Mouse (Mus musculus) thymus, postnatal 25 days (tissue): ENCODE results near the gene Slc47a2.
"Not testable (repeated sequence)": the region's sequence is repeated elsewhere in the genome, so short reads cannot be mapped to it uniquely, and the experiment has no call there.

Experiments used
- DNase-seq: peaks from one replicate; pipeline ENCODE4 v3.0.0; 2022

Gene Slc47a2

DNA sequence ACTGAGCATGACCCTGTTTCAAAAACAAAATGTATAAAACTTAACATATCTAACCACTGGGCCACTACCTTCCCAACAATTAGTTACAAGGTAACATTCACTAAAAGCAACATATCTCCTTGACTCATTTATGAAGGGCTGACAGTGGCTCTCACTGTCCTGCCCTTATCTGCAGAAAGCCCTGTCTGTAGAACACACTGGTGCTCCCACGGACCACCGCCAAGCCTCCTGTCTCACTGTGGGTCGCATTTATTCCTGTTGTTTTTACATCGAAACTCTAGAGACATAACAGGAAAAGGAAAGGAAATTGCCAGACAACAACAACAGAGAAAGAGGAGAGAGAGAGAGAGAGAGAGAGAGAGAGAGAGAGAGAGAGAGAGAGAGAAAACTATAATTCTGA lies 1.4 kb downstream of the Slc47a2 start:
- DNase-seq = no peak

DNA sequence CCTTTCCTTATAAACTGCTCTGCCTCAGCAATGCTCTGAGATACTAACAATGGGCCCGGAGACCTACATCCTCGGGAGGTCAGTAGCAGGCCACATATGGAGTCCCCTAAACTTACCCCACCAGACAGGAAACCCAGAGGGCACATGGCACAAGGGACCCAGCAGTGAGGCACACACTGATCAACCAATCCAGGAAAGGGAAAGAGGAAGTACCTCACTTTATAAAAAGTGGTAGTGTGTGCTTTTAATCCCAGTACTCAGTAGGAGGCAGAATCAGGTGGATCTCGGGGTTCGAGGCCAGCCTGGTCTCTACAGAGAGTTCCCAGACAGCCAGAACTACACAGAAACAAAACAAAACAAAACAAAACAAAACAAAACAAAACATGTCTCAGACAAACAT lies 2.3 kb downstream of the Slc47a2 start:
- DNase-seq = no peak

DNA sequence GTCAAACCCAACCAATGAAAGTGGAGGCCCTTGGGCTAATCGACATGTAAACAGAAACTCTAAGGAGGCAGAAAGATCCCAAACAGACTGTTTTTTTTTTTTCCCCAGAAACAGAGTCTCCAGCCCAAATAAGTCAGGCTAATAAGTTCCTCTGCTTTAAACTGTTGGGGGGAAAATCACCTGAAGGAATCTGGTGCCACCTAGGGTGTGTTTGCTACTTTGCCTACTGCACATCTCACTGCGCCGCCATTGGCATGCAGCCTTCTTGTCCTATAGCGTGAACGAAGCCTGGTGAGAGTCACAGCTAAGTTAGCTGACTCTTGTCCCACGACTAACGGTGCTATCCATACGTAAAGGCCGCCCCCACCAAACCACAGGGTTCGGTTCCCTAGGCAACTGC lies 5.1 kb downstream of the Slc47a2 start:
- DNase-seq = peak; percentile 27

DNA sequence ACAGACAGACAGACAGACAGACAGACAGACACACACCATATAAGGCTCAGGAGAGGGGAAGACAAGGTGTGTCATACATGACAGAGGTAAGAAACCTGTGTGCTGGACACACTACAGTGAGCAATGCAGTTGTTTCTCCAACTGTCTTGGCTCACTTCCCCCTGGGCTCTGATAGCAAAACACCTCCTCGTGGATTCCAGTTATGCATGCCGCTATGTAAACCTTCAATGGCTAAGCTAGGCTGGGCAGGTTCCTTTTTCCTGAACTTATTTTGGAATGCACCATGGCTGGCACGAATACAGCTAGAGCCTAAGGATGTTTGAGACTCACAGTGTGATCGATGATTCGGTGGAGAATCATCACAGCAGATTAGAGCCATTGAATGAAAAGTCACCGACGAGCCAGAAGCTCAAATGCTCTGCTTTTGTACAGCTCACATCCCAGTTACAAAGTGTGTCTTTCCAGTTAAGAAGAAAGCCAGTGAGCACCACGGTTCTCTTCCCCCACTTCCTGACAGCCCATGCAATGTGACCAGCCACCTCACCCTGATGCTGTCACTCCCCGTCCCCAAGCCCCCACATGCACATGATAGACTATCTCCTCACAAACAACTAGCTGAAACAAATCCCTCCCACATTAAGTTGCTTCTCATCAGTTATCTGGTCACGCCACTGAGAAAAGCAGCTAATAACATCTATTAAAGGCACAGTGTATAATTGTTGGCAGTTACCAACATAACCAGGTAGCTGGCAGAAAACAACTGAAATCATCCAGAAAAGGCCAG lies 21.6 kb downstream of the Slc47a2 start:
- DNase-seq = no peak

DNA sequence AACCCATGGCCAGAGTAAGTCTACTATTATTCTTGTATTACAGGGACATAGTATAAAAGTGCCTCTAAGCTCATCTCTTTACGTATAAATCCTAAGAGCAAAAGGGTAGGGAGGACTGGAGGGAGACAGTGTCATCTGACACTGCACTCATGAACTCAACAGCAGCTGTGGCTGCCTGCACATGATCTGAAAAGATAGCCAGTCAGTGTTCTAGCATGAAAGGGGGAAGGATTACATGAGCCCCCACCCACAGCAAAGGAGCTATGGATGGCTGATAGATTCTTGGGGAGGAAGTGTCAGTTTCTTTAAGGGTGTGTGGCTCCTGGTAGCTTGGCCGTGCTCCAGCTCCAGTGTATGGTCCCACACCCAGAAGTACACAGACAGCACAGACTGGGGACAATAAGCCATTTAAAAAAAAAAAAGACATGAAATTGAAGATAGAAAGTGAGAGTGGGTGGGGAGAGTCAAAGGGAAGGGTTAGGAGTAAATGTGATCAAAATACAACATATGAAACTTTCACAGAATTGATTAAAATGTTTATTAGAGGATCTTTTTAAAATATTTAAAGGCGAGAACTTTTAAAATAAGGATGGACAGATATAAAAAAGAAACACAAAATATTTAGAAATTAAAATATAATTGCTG lies 22.6 kb downstream of the Slc47a2 start:
- DNase-seq = no peak

DNA sequence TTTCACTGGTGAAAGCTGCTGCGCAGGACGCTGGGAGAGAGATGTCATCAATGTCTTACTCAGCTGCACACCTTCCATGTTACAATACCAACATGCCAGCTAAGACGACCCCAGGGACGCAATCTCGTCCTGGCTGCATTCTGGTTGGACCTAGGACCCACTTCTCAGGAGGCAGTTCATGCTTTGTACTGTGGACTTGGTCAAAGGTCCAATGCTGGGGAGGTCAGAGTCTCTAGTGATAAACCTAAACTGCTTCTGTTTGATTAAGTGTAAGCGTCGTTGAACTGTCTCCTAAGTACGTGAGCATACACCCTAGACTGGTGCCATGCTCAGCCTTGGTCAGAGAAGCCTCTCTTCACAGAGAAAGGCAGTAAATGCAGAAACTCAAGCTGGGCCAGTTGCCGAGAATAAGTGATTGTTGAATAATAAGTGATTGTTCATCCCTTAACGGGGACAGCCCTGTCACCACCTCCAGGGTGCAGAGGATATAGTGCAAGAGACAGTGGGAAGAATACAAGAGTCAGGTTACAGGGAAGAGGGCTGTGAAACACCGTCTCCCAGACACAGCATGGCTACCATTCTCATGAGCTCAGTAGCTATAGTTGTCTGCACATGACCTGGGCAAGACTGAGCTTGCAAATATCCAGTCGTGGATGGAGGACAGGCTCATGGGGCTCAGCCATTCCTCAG lies 23.3 kb downstream of the Slc47a2 start:
- DNase-seq = no peak

DNA sequence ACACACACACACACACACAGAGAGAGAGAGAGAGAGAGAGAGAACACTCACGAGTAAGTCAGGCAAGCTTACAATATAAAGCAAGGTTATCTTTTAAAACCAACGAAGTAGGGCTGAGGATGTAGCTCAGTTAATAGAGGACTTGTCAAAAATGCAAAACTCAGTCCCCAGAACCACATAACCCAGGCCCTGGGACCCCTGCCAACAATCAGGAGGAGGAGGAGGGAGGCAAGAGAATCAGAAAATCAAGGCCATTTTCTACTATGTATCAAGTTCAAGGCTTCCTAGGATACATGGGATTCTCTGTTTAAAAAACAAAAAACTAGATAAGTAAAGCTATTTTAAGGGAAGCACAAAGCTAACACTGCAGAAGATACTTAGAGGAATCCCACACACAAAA lies 25.8 kb downstream of the Slc47a2 start:
- no peak for DNase-seq

DNA sequence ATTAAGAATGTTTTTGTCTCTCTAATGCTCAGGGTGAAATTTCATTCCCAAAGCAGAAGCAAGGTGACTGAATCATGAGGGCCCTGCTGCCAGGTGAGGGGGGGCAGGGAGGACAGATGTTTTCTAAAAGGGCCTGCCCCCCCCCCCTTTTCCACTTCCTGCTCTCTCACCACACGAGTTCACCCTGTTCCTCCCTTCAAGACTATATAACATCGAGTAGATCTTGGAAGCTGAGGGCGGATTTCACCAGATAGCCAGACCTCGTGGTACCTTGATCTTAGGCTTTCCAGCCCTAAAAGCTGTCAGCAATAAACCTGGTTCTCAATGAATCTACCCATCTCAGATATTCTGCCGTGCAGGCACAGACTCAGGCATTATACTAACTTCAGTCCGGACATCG lies 32.3 kb downstream of the Slc47a2 start:
- peak; percentile 37 for DNase-seq

DNA sequence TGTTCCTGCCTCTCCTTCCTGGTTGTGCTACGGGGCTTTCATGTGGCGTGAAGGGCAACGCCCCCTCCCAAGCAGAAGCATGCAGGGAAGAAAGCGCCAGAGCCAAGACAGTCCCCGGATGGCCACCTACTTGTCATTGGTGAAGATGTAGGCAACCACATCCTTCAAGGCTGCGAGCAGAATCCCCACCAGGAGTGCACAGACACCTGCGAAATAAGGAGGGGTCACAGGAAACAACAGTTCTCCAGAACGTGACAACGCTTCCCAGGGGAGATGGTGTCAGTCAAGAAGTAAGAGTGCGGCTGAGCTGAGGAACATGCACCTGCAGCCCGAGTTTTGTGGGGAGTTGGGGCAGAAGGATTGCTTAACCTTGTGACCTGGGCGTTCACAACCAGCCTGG lies 32.8 kb downstream of the Slc47a2 start:
- DNase-seq = peak; percentile 69

DNA sequence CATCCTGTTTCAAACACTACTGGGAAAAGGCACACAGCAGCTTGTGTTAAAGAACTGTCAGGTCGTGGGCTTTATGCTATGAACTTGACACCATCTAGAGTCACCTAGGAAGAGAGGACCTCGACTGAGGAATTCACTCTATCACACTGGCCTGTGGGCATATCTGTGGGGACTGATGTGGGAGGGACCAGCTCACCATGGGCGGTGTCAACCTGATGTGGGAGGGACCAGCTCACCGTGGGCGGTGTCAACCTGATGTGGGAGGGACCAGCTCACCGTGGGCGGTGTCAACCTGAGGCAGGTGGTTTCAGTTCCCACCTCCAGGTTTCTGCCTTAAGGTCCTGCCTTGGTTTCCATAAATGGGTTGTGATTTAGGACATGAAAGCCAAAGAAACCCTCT lies 34.9 kb downstream of the Slc47a2 start:
- no peak for DNase-seq

DNA sequence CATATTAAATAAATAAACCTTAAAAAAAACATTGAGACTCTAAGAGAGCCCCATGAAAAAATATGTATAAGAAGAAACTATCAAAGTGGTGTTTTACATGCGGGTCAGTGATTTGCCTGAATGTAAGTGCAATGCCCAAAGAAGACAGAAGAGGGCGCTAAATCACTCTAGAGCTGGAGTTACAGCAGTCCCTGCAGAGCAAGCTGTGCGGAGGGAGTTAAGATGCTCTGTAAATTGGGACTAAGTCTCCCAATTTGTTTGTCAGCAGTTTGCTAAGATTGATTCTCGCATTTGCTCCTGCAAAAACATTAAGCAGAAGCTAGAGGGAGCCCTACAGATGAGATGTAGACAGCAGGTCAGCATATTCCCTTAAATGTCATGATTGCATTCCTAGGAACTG lies 37.3 kb downstream of the Slc47a2 start:
- DNase-seq = peak; percentile 72

DNA sequence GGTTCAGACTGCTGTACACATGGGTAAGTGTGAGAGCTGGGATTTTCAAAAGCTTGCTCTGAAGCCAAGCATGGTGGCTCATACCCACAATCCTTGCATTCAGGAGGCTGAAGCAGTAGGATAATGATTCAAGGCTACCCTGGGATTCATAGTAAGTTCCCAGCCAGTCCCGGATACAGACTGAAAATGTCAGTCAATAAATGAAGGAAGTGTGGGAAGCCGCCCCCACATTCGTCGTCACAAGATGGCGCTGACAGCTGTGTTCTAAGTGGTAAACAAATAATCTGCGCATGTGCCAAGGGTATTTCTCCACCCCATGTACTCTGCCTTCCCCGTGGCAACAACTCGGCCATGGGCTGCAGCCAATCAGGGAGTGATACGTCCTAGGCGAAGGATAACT lies 38.1 kb downstream of the Slc47a2 start:
- DNase-seq = not testable (repeated sequence)

DNA sequence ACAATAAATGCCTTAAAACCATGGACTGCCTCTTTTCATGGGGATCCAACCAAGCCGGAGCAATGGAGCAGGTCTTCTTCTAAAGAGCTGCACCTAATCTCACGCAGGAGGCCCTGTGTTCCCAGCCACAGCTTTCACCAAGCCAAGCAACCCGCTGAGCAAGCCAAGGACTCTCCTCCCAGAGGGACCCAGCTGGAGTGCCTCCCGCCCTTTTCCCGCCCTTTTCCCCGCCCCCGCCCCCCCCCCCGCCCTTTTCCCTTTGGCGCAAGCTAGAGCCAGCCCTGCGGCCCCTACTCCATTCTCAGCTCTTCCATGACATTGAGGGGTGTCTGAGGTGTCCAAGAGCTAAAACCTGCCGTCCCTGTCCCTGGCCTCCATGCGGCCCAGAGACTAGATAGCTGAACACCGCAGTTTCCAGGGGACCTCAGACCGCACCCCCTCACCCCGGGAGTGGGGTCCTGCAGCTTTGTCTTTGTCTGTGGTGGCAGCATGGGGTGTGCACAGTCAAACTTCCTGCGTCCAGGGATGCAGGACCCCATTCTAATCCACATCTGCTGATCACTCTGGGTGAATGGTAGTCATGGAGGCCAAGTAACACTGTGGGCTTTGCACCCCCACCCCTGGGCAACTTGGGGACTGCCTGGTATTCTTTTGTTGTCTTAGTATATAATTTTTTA lies 41.8 kb downstream of the Slc47a2 start:
- DNase-seq = no peak

DNA sequence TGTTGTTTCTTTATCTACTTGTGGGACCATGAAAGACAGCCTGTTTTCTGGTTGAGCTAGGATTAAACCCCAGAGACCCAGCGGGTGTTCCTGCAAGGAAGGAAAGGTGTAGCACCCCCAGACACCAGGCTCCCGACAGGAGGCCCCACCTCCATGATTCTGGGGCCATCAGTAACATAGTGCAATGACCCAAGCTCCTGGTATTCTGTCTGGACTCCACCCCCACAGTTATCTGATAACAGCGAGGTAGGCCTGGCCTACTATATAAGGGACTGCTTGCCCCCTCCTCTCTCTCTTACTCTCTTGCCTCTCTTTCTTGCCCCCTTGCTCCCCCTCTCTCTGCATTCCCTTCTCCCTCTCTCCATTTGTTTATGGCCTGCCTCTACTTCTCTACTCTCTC lies 42.5 kb downstream of the Slc47a2 start:
- no peak for DNase-seq

DNA sequence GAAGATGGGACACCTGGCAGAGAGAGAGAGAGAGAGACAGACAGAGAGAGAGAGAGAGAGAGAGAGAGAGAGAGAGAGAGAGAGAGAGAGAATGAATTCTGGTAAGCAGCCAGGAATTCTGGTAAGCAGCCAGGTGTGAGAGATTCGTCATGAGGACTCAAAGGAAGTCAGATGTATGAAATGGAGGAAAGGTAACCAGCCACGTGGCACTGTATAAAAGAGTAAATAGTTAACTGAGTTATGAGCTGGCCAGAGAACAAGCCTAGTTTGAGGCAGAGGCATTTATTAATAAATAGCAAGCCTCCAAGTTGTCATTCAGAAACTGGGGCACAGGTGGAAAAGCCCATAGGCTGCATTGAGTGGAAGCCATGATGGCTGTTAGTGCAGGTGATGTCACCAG lies 44.8 kb downstream of the Slc47a2 start:
- no peak for DNase-seq

DNA sequence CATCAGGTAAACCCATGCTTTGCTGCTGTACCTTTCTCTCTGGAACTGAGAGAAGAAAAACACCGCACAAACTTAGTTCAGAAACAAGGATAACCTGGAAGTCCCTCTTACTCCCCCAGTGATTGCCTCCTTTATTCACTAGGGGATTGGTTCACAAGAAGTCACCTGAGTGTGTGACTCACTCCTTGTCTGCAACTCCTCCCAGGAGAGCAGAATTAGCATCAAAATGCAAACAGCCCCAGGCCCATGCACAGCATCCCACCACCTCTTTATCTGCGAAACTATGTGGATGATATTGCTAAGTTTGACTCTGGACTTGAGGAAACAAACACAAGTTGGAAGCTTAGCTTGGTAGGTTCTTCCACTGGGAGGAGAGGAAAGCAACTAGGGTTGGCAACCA lies 45.3 kb downstream of the Slc47a2 start:
- no peak for DNase-seq

DNA sequence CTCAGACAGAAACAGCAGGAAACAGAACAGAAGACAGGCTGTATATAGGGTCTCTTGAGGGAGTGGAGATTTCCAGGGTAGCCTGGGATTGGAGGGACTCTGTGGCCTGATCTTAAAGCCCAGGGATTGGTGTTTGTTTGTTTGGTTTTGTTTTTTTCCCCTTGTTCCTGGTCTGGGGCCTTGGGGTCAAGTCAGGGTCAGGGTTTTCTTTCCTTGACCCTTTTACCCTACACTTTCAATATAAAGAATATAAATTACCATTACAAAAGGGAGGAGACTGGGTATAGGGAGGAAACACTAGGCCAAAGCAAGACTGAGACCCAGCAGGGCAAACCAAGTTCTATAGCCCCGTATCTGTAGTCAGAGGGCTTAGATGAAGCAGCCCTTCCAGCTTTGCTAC lies 46.1 kb downstream of the Slc47a2 start:
- DNase-seq = no peak

DNA sequence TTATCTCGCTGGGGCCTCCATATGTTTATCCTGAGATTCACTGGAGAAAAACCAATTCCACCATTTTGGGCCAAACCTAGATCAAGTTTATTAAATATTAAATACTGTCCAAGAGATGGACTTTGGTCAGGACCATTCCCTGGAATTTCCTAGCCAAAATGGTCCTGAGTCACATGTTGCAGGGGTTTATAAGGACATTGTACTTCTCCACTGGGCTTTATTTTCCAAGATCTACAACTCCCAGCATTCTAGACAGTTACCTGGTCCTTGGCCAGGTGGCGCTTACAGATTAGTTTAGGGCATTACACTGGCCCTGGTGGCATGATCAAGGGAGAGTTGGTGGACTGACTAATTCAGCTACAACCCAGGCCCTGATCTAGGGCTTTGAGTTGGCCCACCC lies 47.1 kb downstream of the Slc47a2 start:
- DNase-seq = no peak

DNA sequence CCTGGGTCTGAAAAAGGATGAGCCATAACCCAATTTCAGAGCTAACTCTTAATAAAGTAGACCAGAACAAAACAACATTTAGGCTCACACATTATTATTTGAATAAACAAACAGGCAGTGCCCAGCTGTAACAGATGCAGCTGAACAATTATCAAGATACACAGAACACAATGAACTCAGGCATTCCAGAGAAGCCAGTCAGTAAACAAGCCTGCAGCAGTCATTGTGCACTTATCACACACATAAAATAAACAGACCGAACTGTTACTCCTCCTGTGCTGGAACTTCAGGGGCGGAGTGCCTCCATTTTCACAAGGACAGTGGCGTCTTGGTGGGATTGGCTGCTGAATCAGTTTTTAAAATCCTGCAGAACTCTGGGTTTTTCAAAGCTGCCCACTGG lies 48.2 kb downstream of the Slc47a2 start:
- no peak for DNase-seq

DNA sequence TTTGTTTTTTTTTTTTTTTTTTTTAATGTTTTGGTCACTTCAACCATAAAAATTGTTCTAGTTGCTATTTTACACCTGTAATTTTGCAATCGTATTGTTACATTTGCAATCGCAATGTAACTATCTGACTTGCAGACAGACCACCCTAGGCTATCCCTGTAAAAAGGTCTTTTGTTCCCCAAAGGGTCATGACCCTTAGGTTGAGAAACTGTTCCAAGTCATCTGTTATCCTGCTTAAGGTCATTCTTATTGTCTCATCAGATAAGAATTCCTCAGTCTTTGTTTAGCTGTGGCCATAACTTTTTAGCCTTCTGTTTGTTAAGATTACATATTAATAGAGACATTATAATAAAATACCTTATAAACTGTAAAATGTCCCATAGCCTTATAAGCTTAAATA lies 49.4 kb downstream of the Slc47a2 start:
- DNase-seq = no peak

DNA sequence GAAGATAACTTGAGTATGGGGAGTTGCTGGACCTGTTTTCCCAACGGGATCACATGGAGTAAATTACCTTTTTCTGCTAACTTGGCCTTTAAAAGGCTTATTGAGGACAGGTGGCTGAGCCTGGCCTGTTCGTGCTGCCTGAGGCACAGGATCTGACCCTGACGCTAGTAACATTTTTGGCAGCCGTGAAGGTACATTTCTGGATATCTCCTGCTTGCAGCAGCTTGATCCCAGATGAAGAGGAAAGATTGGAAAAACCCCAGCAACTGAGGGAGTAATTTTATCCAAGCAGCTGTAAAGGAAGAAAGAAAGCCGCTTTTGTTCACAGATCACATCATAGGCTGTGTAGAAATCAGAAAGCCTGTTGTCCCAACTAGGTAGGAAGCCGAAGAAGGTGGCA lies 58.3 kb downstream of the Slc47a2 start:
- no peak for DNase-seq

DNA sequence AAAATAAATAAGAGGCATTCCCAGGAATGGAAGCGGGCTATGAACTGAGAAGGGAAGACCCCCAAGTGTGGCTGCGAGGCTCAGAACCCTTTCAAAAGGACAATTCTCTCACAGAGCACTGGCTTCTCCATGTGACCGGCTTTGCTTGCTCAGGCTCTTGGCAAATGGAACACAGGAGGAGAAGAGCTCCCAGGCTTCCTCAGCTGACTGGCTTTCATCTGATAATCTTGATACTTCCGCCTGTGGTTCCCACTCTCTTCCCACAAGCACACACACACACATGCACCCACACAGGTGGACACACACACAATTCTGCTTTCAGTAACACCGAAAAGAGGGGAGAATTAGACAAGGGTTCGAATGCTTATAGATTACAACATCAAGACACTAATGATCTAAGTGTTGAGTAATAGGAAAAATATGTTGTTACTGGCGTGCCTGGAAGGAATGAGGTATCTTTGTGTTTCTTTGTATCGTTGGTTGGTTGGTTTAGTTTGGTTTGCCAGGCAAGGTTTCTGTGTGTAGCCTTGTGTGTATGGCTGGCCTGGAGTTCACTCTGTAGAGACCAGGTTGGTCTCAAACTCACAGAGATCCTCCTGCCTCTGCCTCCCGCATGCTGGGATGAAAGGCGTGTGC lies 59.1 kb downstream of the Slc47a2 start:
- DNase-seq = no peak

DNA sequence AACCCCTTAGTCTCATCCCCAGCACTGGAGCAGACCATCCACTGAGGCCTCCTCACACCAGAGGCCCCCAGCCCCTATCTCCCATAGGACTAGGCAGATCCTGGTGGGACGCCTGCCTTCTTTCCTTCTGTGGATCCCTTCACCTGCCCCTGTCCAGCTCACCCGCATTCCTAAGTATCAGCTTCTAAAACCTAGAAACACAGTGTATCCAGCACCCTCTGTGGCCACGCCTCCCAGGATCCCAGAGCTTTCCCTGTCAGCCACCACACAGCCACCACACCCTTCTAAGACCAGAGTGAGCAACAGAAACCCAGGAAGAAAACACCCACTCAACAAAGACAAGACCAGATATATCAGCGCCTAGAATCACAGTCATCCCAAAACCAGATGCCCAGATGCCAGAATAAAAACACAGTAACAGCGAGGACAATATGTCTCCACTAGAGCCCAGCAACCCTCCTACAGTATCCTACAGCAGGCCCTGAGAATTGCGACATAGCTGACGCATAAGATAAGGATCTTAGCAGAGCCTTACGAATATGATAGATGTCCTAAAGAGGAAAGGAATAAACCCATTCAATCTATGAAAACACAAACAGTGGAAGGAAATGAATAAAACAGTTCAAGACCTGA lies 64.1 kb downstream of the Slc47a2 start:
- no peak for DNase-seq
